Mouse (Mus musculus) NIH3T3 (cell line): Measurements from ENCODE around the gene Ssr4.

Experiments used
- DNase-seq: peaks from one replicate; pipeline ENCODE4 v3.0.0-alpha.2; 2012; ENCODE audit warnings: low read depth

Gene Ssr4

GRCm38 (mm10) chrX:73815072-73815471, 28.2 kb downstream of the Ssr4 start:
- DNase-seq, result no peak

- DNase-seq, result no peak
Observed at GRCm38 (mm10) chrX:73816596-73817314, 29.9 kb downstream of the Ssr4 start.

GRCm38 (mm10) chrX:73823747-73824146, 36.9 kb downstream of the Ssr4 start:
- DNase-seq, result no peak

GRCm38 (mm10) chrX:73824185-73825151, 37.6 kb downstream of the Ssr4 start, which contains the start of gene Pdzd4:
TSS of gene Pdzd4 (minus strand) at chrX:73824969.
- peak; percentile 83 for DNase-seq

- no peak for DNase-seq
Observed at GRCm38 (mm10) chrX:73835731-73836130, 48.9 kb downstream of the Ssr4 start.

- peak; percentile 41 for DNase-seq
Observed at GRCm38 (mm10) chrX:73836691-73837090, 49.9 kb downstream of the Ssr4 start.
